Mouse (Mus musculus): Measurements from ENCODE around the gene Krtcap3.
"Not testable (repeated sequence)": the region's sequence is repeated elsewhere in the genome, so short reads cannot be mapped to it uniquely, and the experiment has no call there.

Krtcap3 gene

DNA sequence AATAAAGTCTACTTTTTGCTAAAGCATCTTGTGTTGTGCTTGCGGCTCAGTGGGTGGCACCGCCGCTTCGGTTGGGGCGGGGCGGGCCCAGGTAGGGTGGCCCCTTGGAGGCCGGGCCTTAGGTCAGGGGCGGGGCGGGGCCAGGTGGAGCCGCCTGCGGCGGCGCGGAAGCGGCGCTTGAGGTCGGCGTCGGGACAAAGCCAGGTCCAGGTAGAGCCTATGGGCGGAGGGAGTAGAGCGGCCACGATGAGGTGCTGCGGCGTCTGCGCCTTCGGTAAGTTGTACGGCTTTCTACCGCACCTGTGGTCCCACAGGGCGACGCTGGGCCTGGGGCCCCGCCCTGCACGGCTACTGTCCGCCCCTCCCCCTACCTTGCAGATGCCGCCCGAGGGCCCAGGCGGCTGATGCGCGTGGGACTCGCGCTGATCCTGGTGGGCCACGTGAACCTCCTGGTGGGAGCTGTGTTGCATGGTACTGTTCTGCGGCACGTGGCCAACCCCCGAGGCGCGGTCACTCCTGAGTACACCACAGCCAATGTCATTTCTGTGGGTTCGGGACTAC is at the start of gene Krtcap3:
Gene Krtcap3, plus strand, starts transcription at position 151 of the 561 bp plus-strand sequence.
- peak; percentile 64 to 70 for DNase-seq

DNA sequence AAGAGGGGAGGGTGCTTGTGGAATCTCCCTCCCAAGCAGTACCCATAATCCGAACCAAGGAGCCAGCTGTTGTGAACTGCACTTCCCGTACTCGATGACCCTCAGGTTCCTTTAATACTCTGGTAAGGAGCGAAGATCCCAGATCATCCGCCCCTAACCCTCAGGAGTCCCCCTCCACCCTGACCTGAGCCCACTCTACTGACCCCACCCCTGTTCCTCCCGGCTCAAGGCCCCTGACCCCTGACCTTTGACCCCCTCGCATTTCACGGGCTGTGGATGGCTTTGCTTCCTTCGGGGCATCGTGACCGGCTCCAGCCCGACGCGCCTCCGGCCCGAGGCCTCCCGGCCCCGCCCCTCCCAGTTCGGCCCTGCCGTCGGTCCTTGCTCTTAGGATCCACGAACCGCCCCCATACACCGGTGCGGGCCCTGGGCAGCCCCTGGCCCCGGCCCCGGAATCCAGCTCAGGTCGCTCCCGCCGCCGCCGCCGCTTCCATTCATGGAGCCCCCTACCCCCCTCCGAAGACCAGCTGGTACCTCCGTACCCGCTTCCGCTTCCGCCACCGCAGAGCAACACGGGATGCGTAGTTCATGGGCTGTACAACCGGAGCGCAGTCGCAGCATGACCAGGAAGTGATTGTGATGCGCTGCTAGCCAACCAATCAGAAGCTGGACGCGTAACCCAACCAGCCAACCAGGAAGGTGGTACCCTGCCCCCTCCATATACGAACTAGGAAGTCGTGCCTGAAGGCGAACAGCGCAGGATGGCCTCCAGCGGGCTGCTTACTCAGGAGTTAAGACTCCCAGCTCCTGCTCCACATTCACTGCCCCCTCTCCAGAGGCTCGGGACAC is 49.5 kb upstream of the Krtcap3 start, which contains the start of gene Zfp513:
Gene Zfp513, minus strand, starts transcription at position 562 of the 849 bp plus-strand sequence.
- peak; percentile 97 to 99 for DNase-seq

DNA sequence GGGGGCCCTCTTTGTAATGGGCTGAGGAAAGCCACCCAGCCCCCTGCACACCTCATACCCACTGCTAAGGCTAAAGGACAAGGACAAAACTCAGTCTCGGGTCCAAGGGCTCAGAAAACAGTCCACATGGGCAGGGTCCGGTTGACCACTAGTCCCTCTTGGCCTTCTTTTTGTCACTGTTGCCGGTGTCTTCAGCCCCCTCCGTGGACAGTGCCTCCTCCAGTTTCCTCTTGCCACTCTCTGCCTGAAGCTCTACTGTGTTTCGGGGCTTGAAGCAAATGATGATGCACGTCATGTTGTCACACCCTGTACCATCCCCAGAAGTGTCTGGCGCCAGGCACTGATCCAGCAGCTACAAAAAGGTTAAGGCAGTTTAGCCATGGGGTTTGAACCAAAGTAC is 48.6 kb upstream of the Krtcap3 start:
- no peak for DNase-seq

DNA sequence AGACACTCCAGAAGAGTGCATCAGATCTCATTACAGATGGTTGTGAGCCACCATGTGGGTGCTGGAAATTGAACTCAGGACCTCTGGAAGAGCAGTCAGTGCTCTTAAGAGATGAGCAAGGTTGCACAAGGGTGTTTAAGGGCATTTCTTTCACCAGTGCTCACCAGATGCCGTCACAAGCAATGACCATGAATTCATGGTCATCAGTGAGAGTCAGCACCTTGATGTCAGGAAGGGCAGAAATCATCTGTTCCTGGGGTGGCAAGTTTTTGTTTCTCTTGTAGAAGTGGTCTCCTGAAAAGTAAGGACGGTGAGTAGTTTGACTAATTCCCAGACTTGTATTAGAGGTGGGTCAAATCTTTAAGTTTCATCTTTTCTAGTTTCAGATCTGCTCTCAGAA is 47.6 kb upstream of the Krtcap3 start:
- no peak for DNase-seq

DNA sequence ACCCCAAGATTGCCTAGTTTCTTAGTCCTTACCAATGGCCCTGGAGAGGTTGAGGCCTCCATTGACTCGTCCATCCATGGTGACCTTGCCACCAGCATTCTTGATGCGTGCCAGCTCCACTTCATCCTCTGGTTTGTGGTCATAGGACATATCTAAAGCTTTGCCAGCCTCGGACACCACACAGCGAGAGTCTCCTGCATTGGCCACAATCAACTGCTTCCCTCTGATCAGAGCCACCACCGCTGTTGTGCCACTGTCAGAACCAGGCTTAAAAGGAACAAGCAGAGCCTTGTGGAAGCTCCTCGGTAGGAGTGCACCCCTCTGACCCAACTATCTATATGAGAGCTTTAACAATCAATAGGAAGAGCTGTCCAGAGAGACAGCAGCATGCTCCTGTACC is 47.1 kb upstream of the Krtcap3 start:
- DNase-seq, result no peak

DNA sequence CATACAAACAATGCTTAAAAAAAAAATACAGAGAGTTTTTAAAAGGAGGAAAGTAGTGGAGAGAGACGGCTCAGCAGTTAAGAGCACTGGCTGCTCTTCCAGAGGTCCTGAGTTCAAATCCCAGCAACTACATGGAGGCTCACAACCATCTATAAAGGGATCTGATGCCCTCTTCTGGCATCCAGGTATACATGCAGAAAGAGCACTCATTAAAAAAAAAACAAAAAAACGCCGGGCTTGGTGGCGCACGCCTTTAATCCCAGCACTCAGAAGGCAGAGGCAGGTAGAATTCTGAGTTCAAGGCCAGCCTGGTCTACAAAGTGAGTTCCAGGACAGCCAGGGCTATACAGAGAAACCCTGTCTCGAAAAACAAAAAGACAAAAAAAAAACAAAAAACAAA is 34.9 kb upstream of the Krtcap3 start:
- not testable (repeated sequence) for DNase-seq

DNA sequence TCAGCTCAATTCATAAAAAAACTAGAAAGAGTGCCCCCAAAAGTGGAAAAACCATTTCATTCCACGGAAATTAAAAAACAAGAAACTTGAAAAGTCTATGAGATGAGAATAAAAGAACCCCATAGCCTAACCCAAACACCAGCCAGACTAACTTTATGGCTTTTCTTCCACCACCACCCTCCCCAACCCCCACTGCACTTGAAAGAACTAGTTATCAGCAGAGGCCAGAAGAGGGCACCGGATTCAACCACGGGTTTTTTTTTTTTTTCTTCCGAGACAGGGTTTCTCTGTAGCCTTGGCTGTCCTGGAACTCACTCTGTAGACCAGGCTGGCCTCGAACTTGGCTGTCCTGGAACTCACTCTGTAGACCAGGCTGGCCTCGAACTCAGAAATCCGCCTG is 33.2 kb upstream of the Krtcap3 start:
- no peak for DNase-seq

DNA sequence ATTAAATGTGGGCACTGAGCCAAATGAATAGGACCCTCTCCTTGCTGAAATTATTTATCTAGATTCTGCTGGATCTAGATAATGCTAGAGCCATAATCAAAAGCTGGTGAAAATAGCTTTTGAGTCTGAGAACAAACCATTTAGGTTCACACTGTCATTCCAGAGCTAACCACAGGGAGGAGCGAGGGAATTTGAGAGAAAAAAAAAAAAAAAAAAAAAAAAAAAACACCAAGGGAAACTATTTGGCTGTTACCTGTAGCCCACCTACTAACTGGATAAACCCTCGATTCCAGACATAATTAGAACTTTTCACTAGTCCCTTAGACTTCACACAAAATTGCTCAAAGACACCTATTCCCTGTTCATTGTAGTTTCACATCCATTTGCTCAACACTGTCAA is 32.4 kb upstream of the Krtcap3 start:
- peak in 1 of 2 experiments; percentile 9 for DNase-seq

DNA sequence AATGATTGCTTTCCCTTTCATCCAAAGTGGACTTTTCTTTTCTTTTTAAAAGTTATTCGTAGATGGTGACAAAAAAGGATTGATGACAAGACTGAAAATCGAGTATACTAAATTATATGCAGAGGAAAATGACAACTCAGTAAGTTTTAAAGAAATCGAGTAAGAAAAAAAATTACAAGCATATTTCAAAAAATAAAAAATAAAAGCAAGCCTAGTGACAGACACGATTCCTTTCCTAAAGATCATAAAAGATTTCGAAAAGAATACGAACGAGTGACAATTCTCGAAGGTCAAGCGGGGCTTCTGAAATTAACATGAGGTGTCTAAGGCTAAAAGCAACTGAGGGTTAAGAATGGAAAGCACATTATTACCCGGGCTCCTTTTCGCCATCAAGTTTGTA is 32.0 kb upstream of the Krtcap3 start:
- no peak for DNase-seq

DNA sequence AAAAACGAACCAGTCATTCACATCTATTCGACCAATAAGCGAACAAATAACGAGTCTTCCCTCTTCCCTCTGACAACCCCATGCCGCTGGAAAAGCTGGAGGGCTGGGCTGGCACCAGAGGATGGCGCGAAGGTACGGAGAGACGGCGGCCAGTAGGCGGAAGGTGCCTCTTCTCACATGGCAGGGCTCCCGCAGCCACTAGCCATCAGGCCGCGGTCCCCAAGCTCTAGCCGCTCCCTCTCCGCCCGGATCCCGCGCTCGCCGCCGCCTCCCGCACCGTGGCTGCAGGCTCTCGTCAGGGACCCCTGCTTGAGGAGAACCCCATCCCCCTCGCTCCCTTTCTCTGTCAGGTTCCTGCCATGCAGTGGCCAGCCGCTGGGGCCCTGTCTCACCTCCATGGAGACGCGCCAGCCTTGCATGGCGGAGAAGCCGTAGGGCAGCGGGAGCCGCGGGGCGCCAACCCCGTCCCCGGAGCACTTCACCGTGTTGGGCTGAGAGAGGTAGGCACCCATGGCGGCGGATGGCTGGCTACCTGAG is 31.5 kb upstream of the Krtcap3 start:
- peak in 1 of 2 experiments; percentile 32 for DNase-seq

DNA sequence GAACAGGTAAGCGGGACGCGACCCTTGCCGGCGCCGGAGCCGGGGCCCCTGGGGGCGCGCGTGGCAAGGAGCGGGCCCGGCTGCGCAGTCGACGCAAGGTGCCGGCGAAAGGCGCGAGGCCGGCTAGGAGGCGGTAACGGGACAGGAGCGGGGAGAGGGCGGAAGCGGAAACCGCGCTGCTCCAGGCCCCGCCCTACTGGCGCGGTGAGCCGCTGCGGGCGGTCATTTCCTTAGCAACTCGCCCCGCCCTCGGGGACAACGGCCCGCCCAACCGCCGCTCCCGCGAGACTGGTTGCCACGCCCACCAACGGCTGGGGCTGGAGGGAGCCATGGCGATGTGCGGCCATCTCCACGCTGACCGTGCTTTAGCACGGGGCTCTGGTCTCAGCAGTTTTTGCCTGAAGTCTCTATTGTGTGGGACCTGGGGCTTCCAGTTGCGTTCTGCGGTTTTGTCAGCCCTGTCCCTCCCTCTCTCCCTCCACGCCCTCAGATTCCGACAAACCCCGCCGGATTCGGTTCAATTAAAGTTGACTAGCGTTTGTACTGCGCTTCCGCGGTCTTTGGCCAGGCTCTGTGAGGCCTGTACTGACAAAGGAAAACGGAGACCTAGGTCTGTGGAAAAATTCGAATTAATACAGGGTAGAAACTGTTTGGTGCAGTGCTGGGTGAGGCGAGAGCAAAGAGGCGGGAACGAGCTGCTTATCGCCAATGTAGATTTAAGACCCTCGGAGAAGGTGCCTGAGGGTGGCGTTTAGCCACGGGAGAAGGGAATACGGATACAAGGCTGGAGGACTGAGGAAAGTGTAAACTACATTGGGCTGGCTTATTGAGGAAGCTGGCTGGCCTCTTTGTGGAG is 30.8 kb upstream of the Krtcap3 start, which contains the start of gene Ppm1g:
Gene Ppm1g, minus strand, starts transcription at position 240 of the 856 bp plus-strand sequence.
- peak; percentile 96 to 97 for DNase-seq

DNA sequence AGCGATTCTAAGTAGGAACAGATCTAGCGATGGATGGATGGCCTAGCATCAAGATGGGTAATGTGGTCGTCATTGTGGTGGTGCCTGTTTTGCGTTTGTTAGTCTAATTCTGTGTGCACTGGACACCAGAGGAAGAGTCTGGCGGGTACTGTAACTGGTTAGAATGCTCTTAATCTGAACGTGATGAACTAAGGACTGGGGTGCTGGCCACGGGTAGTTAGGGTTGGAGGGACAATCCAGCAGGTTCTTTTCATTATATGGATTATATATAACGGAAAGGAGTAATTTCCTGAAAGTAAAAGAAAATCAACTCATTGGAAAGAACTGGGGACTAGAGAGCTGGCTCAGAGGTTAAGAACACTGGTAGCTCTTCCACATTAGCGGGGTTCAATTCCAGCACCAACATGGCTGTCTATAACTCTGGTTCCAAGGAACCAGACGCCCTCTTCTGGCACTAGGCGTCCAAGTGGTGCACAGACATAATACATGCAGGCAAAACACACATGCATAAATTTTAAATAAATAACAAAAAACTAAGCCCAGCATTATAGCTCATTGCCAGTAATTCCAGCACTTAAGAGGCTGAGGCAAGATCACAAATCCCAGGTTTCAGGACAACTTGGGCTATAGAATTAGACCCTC is 30.1 kb upstream of the Krtcap3 start:
- peak in 1 of 2 experiments; percentile 48 for DNase-seq

DNA sequence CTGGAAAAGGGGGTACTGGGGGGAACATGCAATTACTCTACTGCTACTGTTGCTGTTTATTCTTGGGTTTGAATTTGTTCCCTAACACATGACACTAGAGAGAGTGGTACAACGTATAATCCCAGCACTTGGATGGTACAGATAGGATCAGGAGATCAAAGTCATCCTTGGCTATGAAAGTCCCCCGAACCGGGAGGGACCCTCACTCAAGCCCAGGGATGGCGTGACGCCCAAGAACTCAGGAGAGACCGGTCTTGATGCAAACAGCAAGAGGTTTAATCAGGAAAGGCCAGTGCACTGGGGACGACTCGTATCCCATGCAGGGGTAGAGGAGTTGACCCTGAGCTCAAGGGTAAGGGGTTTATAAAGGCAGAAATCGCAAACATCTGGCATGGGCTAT is 28.8 kb upstream of the Krtcap3 start:
- DNase-seq, result no peak

DNA sequence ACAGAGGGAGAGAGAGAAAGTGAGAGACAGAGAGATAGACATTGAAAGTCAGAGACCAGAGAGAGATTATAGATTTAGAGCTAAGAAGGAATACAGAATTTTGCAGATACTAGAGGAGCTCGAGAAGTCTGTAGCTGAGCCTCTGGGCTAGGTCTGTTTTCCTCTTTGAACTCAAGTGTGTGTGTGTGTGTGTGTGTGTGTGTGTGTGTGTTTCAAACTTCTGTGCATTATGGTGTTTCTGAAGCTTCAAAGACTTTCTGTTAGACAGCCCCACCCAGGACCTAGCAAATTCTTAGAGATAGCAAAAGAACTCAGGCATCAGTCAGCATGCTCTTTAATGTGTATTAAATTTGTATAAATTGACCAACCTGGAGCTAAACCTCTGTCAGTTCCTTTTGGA is 24.9 kb upstream of the Krtcap3 start:
- no peak for DNase-seq

DNA sequence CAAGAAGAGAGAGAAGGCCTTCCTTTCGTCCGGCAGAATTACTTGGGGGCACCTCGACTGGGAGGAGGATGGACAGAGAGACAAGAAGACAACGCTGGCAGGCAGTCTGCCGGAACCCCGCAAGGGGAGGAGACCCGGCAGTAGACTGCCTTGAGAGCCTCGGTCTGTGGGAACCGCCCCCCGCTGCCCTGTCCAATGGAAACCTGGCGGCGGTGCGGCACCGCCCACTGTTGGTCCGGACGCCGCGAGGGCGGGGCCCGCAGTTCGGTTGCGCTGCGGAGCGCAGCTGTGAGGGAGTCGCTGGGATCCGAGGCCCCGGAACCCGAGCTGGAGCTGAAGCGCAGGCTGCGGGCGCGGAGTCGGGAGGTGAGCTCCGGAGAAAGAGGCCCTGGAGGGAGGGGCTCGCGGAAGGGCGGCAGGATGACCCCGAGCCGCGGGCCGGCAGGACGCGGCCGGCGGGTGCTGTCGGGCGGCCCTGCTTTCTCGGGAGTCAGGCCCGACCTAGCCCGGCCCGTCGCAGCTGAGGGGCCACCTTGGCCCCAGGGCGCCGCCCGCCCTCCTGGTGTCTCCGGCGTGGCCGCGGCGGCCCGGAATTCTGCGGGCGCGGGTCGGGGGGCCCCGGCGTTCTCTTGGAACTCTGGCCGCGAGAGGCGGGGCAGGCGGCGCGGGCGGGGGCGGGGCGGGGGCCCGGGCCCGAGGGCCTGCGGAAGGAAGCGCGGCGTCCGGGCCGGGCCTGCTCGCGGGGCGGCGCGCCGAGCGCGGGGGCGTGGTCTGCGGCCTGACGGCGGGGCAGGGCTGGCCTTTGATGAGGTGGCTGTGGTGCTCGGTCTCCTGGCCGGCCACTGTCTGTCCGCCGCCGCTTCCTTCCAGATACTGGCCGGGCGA is 10.6 kb upstream of the Krtcap3 start, which contains the start of the genes Nrbp1 and Gm9970:
Gene Nrbp1, plus strand, starts transcription at position 228 of the 885 bp plus-strand sequence.
Gene Gm9970, minus strand, starts transcription at position 596 of the 885 bp plus-strand sequence.
- DNase-seq, result peak; percentile 96 to 97

DNA sequence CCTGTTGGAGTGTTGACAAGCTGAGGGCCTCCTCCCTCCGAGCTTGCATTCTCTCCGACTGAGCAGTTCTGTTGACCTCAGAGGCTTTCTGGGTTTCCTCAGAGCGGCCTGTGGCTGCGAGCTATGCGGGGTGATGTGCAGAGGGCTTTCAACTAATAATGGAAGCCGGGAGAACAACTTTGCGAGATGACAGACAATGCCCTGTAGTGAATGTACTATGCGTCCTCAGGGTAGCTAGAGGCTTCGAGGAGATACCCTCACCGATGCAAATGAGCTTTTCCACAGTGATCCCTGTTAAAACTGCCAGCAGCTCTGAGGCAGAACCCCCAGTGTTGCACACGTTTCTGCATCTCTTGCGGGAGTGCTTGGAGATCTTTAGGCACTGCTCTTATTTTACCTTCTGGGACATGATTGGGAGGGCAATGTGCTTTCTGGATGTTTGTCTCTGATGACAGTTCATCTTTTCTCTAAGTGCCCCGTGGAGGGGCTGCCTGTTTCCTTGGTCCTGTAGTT is 9.9 kb upstream of the Krtcap3 start:
- DNase-seq, result no peak

DNA sequence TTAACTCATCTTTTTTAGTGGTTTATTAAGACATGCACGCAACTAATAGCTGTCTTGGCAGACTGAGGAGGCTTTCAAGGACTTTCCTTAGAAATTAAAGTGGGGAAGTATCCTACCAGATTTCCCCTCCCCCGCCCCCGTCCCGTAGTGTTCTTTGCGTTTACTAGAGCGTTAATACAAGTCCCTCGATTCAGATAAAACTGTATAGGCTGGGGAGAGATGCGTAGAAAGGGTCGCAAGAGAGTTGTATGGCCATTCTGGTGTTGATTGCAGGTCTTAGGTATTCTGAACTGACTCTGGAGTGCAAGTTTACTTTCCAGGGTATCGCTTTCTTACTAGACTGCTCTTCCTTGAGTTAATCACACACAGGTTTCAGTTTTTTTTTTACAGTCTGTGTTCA is 9.3 kb upstream of the Krtcap3 start:
- no peak for DNase-seq

DNA sequence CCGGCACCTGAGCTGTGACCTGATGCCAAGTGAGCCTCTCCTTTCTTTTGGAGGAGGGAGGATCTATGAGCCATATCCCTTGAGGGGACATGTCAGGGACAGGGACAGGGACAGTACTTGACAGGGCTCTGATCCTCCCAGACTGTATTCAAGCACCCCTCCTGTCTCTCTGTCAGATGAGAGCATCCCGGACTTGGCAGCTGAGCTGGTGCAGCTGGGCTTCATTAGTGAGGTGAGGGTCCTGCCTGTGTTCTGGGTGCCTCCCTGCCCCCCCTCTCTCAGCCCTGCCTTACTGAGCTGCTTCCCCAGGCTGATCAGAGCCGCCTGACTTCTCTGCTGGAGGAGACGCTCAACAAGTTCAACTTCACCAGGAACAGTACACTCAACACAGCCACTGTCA is 775 bp upstream of the Krtcap3 start:
- DNase-seq, result no peak

DNA sequence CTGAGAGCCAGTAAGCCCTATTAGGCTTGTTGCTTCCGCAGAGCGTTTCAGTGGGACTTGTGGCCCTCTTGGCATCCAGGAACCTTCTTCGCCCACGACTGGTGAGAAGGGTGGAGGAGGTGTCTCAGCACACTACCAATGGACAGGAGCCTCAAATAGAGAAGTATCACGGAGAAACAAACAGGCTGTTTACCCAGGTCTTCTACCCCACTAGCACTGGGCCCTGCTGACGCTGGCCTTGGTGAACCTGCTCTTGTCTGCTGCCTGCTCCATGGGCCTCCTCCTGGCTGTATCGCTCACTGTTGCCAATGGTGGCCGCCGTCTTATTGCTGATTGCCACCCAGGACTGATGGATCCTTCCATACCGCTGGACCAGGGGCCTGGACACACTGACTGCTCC is 660 bp downstream of the Krtcap3 start:
- DNase-seq, result no peak

DNA sequence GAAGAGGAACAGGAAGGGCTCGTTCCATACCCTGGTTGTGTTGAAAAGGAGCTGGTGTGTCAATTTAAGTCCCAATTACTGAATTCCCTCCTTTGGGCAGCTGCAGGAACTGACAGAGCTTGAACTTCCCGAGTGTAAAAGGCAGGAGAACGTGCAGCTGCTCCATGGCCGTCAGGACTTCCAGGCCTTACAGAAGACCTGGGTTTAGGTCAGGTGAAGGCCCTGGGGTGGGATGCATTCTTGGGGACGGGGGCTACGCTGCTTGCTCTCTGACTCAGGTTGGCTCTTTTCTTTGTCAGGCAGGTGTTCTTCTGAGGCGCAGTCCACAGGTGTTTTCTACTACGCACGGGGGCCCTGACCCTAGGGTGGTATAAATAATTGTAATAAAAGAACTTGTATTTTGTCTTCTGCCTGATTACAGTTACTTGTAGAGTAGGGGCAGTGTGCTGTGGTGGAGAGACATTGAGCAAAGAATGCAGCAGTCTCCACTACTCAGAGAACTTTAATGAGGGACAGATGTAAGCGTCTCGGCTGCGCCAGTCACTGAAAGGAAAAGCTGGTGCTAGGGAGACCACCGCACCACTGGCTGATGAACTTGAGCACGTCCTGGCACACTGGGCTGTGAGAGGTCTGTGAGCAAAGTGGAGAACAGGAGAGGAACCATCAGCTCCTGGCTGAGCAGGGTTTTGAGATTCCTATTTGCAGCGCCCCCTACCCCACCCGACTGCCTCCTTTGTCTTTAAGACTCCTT is 1.5 kb downstream of the Krtcap3 start:
- DNase-seq, result no peak
